Mouse (Mus musculus) frontal cortex, postnatal 10 days (tissue): ENCODE data around the gene Trim71.

ENCODE experiments used
- DNase-seq, 2 experiments: peaks; one replicate each; pipeline ENCODE4 v3.0.0; 2022; ENCODE audit warnings: low spot score in 2 of 2, mixed read lengths in 1 of 2

Trim71 gene

GRCm38 (mm10) chr9:114563761-114564606 is at the start of gene Trim71:
Gene Trim71 (minus strand): TSS chr9:114564369.
- no peak for DNase-seq

GRCm38 (mm10) chr9:114613026-114613425 is 48.9 kb upstream of the Trim71 start:
- no peak for DNase-seq

DNA sequence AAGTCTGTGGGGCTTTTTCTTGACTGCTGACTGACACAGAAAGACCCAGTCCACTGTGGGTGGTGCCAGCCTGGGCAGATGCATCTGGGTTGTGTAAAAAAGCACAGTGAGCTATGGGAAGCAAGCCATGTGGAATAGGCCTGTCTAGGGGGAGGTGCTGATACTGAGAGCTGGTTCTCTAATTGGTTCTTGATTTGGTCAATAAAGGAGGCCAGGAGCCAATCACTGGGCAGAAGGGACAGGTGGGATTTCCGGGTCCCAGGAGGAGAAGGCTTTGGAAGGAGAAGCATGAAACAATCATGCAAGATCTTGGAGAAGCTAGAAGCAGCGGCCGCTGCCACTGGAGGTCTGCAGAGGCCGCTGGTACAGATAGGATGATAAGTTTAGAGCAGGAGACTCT is 48.4 kb upstream of the Trim71 start:
- DNase-seq, result no peak

DNA sequence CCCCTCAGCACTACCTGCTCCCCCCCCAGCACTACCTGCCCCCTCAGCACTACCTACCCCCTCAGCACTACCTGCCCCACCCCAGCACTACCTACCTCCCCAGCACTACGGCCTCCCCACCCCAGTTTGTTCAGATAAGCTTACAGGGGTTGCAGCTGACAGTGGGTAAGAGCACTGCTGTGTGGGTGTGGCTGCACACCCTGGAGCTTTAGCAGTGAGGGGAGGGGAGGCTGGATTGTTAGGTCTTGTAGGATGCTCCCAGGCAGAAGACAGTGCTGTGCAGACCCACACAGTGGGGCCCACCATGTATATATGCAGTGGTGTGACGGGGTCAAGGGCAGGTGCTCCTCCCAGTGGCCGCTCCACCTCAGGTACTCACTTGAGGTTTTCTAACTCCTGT is 46.1 kb upstream of the Trim71 start:
- DNase-seq, result no peak

DNA sequence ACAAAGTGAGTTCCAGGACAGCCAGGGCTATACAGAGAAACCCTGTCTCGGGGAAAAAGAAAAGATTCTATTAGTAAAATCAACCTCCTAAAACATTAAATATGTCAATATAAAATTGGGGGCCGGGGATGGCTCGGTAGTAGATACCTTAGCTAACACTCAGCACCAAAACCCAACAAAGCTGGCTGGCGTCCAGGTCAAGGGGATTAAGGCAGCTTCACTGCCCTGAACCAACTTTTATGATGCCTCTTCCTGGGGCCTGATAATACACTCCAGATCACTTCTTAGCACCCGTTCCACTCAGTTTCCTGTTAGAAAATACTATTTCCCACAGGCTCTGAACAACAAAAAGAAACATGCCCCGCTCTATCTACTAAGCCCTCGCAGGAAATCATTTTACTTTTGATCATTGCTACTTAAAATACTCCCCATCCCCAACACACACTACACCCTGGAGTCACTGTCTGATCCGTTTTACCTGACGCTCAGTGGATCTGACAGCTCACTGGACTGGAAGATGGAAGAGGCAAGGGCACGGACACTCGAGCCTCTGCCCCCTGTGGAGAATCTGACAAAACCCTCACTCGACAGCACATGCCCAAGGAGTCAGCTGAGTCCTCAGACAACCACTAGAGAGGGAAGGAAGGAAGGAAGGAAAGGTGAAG is 39.8 kb upstream of the Trim71 start:
- DNase-seq, result no peak

DNA sequence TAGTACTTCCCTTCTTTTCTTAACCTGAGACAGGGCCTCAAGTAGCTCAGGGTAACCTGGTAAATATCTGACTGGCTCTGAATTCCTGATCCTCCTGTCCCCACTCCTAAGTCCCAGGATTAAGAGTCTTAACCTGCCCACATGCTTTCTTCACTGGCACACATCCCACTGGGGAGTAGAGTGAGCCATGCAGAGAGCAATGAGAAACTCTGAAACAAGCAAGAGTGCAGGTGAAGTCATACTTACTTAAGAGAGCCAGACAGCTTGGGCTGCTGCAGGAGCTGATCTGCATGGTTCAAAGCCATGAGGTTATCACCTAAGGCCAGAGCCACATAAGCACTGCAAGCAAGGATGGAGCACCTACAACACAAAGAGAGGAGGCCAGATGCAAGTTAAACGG is 36.9 kb upstream of the Trim71 start:
- DNase-seq, result no peak

GRCm38 (mm10) chr9:114585017-114585345 is 20.8 kb upstream of the Trim71 start:
- no peak for DNase-seq

GRCm38 (mm10) chr9:114584183-114585016 is 20.2 kb upstream of the Trim71 start:
- DNase-seq, result no peak

- DNase-seq, result peak in 1 of 2 experiments; percentile 52
Measured at GRCm38 (mm10) chr9:114583812-114584182, 19.6 kb upstream of the Trim71 start.

DNA sequence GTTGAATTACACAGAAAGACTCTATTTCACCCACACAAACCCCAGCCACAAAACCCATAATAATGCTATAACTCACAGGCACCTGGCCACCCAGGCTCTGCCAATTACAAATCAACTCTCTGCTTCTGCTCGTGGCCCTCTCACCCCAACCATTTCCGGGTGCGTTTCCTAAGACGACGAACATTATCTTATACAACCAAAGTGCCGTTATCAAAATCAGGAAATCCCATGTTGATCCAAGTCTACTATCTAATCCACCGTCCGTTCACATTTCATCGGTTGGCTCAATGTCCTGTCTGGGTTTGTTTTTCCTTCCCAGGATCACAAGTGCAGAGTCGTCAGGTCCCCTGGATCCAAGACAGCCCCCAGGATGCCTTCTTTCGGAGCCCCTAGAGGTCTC is 14.5 kb upstream of the Trim71 start:
- DNase-seq, result no peak

- no peak for DNase-seq
Measured at GRCm38 (mm10) chr9:114576001-114576400, 11.8 kb upstream of the Trim71 start.

GRCm38 (mm10) chr9:114573528-114573927 is 9.4 kb upstream of the Trim71 start:
- DNase-seq, result no peak

DNA sequence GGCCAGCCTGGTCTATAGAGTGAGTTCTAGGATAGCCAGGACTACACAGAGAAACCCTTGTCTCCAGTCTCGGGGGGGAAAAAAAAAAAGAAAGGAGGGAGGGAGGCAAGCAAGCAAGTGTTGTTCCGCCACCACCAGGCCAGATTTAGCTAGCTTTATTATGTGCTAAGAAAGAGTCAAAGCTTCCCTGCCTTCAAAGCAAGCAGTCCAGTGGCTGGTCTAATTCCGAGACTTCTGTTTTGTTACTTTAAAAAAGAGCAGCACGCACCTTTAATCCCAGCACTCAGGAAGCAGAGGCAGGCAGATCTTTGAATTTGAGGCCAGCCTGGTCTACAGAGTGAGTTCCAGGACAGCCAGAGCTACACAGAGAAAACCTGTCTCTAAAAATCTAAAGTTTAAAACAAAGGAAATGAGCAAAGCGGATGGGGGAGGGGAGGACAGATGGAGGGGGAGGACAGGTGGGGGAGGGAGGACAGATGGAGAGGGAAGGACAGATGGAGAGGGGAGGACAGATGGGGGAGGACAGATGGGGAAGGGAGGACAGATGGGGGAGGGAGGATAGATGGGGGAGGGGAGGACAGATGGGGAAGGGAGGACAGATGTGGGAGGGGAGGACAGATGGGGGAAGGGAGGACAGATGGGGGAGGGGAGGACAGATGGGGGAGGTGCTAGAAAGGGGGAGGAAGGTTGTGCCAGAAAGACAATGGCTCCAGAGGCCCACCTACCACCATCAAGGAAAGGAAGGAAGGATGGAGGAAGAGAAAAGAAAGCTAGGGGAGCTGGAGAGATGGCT is 4.7 kb upstream of the Trim71 start:
- DNase-seq, result no peak

GRCm38 (mm10) chr9:114564667-114565066 is 498 bp upstream of the Trim71 start:
- no peak for DNase-seq

- no peak for DNase-seq
Measured at GRCm38 (mm10) chr9:114562919-114563751, 1.0 kb downstream of the Trim71 start.

GRCm38 (mm10) chr9:114562031-114562918 is 1.9 kb downstream of the Trim71 start:
- no peak for DNase-seq

- no peak for DNase-seq
Measured at GRCm38 (mm10) chr9:114561671-114561971, 2.5 kb downstream of the Trim71 start.

DNA sequence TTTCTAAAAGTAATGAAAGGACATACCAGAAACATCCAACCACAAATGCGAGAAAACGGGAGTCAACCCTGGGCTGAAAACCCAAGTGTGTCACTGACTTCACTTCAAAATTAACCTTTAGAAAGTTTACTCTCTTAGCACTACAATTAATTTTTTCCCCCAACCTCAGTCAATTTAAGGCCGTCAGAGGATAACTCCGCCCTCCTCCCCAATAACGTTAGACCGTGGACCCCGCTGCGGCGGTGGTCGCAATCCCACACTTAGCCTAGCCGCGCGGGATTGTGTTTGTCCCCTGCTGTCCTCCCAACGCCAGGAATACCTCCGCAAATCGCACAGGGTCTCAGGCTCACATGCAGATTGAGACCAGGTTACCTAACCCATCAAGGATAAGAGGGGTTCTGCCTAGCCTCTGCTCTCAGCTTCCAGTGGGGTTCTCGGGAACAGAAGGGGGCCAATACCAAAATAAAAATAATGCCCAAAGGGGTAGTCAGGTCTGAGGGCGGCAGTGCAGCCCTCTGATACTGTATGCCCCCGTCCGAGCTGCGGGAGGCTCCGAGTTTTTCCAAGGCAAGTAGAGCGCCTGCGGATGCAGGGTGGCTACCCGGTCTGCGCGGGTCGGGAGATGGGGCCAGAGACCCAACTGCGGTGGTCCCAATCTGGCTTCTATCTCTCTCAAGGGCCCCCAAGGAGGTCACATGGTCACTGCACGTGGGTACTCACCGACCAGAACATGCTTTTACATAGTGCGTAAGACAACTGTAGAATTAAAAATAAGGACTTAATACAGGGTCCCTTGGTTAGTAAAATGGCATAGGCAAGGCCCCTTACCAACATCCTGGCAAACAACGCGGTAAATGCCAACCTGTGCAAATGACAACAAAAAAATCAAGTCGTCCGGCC is 3.1 kb downstream of the Trim71 start:
- no peak for DNase-seq

- DNase-seq, result no peak
Measured at GRCm38 (mm10) chr9:114560141-114560540, 4.0 kb downstream of the Trim71 start.
